Mouse (Mus musculus): ENCODE data around the gene Upf2.
"Not testable (repeated sequence)": the region's sequence is repeated elsewhere in the genome, so short reads cannot be mapped to it uniquely, and the experiment has no call there.

The Upf2 gene

DNA sequence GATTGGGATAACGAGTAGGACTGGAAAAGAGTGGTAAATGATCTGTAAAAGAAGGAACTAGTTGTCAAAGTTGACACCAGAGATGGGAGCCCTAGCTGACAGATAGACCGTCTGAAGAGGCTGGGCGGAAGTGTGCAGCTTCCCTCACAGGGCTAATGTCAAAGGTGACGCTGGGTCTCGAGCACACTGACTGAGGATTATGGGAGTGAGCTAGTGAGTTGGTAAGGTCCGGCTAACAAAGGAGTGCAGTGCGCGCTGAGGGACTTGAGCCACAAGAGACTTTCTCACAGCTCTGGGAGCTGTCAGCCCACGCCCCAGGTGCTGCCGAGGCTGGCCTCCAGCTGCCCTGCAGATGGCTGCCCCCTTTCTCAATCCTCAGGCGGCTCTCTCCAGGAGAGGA, 119.7 kb downstream of the Upf2 start:
- no peak for DNase-seq (ENCODE audit: low spot score in 2 of 2)

- no peak for DNase-seq (ENCODE audit: low spot score in 2 of 2)
Measured at GRCm38 (mm10) chr2:6071598-6072440, 120.5 kb downstream of the Upf2 start.

DNA sequence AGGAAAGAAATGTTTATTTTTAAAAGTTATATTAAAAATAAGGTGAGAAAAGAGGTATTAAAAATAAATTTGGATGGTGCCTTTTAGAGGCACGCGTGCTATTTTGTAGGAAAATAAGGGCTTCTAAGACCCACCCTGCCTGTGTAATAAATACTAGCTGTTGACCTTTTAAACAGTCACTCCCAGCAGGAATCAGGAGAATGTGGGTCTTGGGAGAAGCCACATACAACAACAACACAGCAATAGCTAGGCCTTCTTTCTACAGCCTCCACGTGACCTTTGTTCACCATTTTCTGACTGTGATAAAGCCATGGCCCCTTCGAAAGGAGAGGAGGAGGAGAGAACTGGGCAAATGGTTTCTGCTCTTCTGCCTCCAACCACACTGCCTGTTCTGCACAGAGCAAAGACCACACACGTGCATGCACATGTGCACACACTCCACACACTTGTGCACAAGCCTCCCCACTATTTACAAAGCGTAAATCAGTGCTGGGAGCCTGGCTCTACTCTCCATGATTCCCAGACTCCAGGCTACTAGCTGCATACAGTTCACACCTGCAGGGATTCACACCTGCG, 121.5 kb downstream of the Upf2 start:
- DNase-seq (ENCODE audit: low spot score in 2 of 2), result no peak

GRCm38 (mm10) chr2:6074891-6075529, 123.7 kb downstream of the Upf2 start:
- DNase-seq (ENCODE audit: low spot score in 2 of 2), result no peak

DNA sequence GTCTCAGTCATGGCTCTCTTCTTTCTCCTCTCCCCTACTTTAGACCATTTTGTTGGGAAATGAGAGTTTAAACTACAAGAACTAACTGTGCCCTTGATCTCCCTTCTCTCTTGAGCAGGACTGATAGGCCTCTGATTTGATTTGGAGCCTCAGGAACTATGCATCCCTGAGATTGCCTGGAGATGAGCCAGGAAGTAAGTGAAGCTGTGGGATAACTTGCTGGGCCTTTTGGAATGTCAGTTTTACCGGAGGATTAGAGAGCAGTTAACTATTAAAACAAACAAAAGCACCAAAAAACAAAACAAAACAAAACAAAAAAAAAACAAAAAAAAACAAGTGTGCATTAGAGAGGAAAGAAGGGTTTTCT, 124.2 kb downstream of the Upf2 start:
- no peak for DNase-seq (ENCODE audit: low spot score in 2 of 2)

GRCm38 (mm10) chr2:6080037-6080436, 128.8 kb downstream of the Upf2 start:
- no peak for DNase-seq (ENCODE audit: low spot score in 2 of 2)

- DNase-seq (ENCODE audit: low spot score in 2 of 2), result peak in 1 of 2 experiments; percentile 34
Measured at GRCm38 (mm10) chr2:6081108-6081507, 129.8 kb downstream of the Upf2 start.

DNA sequence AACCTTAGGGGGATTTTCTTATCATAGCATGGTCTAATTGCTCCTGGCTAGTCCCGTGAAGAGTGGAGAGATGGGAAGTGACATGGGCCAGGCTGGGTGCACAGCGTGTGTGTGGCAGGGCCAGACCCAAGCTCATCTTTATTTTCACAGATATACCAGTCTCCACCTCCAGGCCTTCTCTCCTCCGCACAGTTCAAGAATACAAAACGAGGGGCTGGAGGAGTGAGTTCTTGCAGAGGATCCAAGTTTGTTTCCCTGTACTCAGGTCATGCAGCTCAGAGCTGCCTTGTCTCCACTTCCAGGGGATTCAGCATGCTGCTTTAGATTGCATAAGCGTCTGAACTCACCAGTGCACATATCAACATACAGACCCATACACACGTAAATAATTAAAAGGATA, 131.3 kb downstream of the Upf2 start:
- no peak for DNase-seq (ENCODE audit: low spot score in 2 of 2)

DNA sequence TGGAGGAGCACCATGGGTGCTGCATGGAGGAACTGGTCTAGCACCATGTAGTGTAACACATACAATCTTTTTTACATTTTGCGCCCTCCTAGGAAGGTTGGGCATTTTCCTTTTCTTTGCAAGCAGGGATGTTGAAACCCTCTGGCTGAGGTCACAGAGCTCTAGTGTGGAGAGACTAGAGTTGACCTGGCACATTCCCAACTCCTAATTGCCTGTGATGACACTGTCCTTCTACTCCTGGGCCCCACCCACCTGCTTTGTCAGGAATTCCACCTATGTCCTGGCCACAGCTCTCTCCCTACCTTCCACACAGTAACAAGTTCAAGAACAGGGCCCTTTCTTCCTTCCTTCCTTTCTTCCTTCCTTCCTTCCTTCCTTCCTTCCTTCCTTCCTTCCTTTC, 132.4 kb downstream of the Upf2 start:
- DNase-seq (ENCODE audit: low spot score in 2 of 2), result no peak

DNA sequence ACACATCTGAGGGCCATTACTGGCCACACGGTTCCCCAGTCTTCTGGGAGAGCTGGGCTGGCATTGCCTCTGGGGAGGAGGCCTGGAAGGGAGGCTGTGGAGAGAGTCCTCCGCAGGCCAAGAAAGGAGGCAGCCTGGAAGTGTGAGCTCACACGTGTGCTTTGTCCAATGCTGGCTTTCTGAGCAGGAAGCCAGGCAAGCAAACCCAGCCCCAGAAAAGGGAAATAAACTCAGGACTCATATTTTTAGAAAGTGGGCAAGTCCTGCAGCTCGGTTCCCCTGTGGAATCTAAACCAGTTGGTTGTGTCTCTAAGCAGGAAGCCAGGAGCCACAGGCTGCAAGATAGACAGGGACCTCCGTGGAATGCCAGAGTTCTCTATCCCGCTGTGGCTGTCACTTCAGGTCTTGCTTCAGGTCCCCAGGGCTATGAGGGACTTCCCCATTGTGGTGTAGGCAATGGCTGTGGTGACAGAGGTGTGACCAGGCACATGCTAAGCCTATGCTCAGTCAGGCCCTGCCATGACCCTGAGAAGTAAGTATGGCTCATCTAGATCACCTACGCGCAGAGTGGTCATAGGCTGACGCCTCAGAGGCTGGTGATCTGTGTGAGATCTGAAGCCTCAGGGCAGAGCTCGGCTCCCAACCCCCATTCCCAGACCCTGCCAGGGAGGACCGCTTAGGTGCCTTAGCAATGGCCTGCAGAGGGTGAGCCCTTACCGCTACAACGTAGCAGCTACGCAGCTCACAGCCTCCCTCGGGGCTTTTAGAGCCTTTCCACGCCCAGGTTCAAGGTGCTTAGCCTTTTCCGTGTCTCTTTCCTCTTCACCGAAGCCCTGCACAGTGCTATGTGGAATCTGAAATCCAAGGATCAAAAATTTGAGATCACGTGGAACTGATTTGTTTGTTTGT, 134.6 kb downstream of the Upf2 start:
- DNase-seq (ENCODE audit: low spot score in 2 of 2), result no peak

- no peak for DNase-seq (ENCODE audit: low spot score in 2 of 2)
Measured at GRCm38 (mm10) chr2:6087151-6087550, 135.9 kb downstream of the Upf2 start.

DNA sequence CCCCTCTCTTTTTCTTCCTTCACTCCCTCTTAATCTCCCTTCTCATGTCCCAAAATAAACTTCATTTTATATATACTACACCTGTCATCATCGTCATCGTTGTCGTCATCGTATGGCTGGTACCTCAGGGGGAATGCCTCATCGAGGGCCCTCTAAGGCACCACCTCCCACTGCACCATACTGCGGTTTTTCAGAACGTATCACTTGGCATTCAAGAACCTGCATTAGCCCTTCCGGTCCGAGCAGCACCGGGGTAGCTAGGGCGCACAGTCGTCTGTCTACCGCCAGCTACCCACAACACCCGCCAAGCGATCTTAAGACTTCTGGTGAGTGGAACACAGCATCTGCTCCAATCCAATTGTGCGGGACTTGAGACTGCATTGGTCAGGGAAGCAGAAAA, 138.7 kb downstream of the Upf2 start:
- DNase-seq (ENCODE audit: low spot score in 2 of 2), result not testable (repeated sequence)

GRCm38 (mm10) chr2:6097113-6097716, 145.9 kb downstream of the Upf2 start:
- DNase-seq (ENCODE audit: low spot score in 2 of 2), result no peak

GRCm38 (mm10) chr2:6098924-6099323, 147.7 kb downstream of the Upf2 start:
- DNase-seq (ENCODE audit: low spot score in 2 of 2), result no peak

DNA sequence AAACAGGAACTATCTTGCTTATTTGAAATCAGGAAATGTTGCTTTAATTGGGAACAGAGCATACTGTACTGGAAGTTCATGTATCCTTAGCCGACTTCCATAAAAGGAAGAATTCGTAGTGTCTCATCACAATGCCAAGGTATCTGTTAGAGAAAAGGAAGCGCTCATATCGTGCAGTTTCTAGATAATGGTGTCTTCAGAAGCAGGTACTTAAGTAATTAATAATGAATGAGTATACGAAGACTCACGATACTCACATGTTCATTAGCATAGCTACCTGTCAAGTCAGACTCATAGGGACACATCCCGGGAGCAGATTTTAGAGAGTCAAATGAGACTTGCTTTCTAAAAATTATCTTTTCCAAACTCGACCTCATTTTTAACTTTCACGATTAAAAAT, 148.2 kb downstream of the Upf2 start:
- DNase-seq (ENCODE audit: low spot score in 2 of 2), result no peak

- DNase-seq (ENCODE audit: low spot score in 2 of 2), result peak; percentile 27 to 48
Measured at GRCm38 (mm10) chr2:6100027-6100749, 148.9 kb downstream of the Upf2 start.

GRCm38 (mm10) chr2:6100755-6101154, 149.5 kb downstream of the Upf2 start:
- no peak for DNase-seq (ENCODE audit: low spot score in 2 of 2)

- DNase-seq (ENCODE audit: low spot score in 2 of 2), result no peak
Measured at GRCm38 (mm10) chr2:6105437-6105836, 154.2 kb downstream of the Upf2 start.

All from right cerebral cortex, postnatal 10 days (tissue).